Mouse (Mus musculus): ENCODE measurements around the gene Zbtb20. TPM values are rescaled to one million over a fixed set of nuclear protein-coding genes. Genes with fewer than 3 reads are reported as not detected.

Gene Zbtb20
- polyA plus RNA-seq, 1 experiment from 2014 or later = 5.2 TPM

- WGBS (ENCODE audit: missing documents) = 51% methylated on average over 3 of the region's 3 CpGs
- Histone ChIP-seq H3K79me2 (ENCODE audit: inconsistent target) (no peaks in the 10 kb centered on the region), H3K4me3 (ENCODE audit: inconsistent target) (no peak overlapping the region), H3K36me3 (ENCODE audit: inconsistent target) (no peaks in the 10 kb centered on the region), H3K27ac (no peak overlapping the region)
These were observed 424.7 kb downstream of the Zbtb20 start for GRCm38 (mm10) chr16:43300420-43300819.

- no peak overlapping the region for H3K4me3 ChIP-seq (ENCODE audit: inconsistent target)
- 88% methylated on average over 2 of the region's 2 CpGs for WGBS (ENCODE audit: missing documents)
These were observed 426.5 kb downstream of the Zbtb20 start for GRCm38 (mm10) chr16:43302171-43302570.

GRCm38 (mm10) chr16:43303245-43304197 lies 427.8 kb downstream of the Zbtb20 start:
- Histone ChIP-seq H3K36me3 (ENCODE audit: inconsistent target) (no peaks in the 10 kb centered on the region), H3K4me3 (ENCODE audit: inconsistent target) (no peak overlapping the region), H3K27ac (no peak overlapping the region), H3K79me2 (ENCODE audit: inconsistent target) (no peaks in the 10 kb centered on the region)
- WGBS (ENCODE audit: missing documents) = 90% methylated on average over 9 of the region's 9 CpGs

More at GRCm38 (mm10) chr16:43302171-43302570, 426.5 kb downstream of the Zbtb20 start:
- Histone ChIP-seq H3K27ac (no peak overlapping the region), H3K79me2 (ENCODE audit: inconsistent target) (no peaks in the 10 kb centered on the region), H3K36me3 (ENCODE audit: inconsistent target) (no peaks in the 10 kb centered on the region)

GRCm38 (mm10) chr16:43309968-43310431 lies 434.3 kb downstream of the Zbtb20 start:
- 95% methylated on average over 4 of the region's 4 CpGs for WGBS (ENCODE audit: missing documents)

GRCm38 (mm10) chr16:43324009-43324408 lies 448.3 kb downstream of the Zbtb20 start:
- H3K4me3 ChIP-seq (ENCODE audit: inconsistent target) = no peak overlapping the region
- WGBS (ENCODE audit: missing documents) = 89% methylated on average over 3 of the region's 3 CpGs
- no peak overlapping the region for H3K27ac ChIP-seq
- no peaks in the 10 kb centered on the region for H3K36me3 ChIP-seq (ENCODE audit: inconsistent target)
- H3K79me2 ChIP-seq (ENCODE audit: inconsistent target) = no peaks in the 10 kb centered on the region

More at GRCm38 (mm10) chr16:43309968-43310431, 434.3 kb downstream of the Zbtb20 start:
- H3K36me3 ChIP-seq (ENCODE audit: inconsistent target) = no peaks in the 10 kb centered on the region
- H3K79me2 ChIP-seq (ENCODE audit: inconsistent target) = no peaks in the 10 kb centered on the region
- no peak overlapping the region for H3K27ac ChIP-seq
- H3K4me3 ChIP-seq (ENCODE audit: inconsistent target) = no peak overlapping the region

GRCm38 (mm10) chr16:43328221-43328620 lies 452.5 kb downstream of the Zbtb20 start:
- no peaks in the 10 kb centered on the region for H3K79me2 ChIP-seq (ENCODE audit: inconsistent target)
- WGBS (ENCODE audit: missing documents) = 100% methylated on average over 1 of the region's 1 CpGs
- no peak overlapping the region for H3K4me3 ChIP-seq (ENCODE audit: inconsistent target)
- H3K36me3 ChIP-seq (ENCODE audit: inconsistent target) = no peaks in the 10 kb centered on the region
- H3K27ac ChIP-seq = no peak overlapping the region

- Histone ChIP-seq H3K79me2 (ENCODE audit: inconsistent target) (no peaks in the 10 kb centered on the region), H3K36me3 (ENCODE audit: inconsistent target) (no peaks in the 10 kb centered on the region), H3K27ac (no peak overlapping the region), H3K4me3 (ENCODE audit: inconsistent target) (no peak overlapping the region)
- WGBS (ENCODE audit: missing documents) = 91% methylated on average over 3 of the region's 3 CpGs
These were observed 454.5 kb downstream of the Zbtb20 start for GRCm38 (mm10) chr16:43330206-43330605.

GRCm38 (mm10) chr16:43331440-43331839 lies 455.8 kb downstream of the Zbtb20 start:
- no peaks in the 10 kb centered on the region for H3K36me3 ChIP-seq (ENCODE audit: inconsistent target)
- H3K4me3 ChIP-seq (ENCODE audit: inconsistent target) = no peak overlapping the region
- H3K79me2 ChIP-seq (ENCODE audit: inconsistent target) = no peaks in the 10 kb centered on the region
- H3K27ac ChIP-seq = no peak overlapping the region
- 96% methylated on average over 3 of the region's 3 CpGs for WGBS (ENCODE audit: missing documents)

- Histone ChIP-seq H3K4me3 (ENCODE audit: inconsistent target) (no peak overlapping the region), H3K79me2 (ENCODE audit: inconsistent target) (no peaks in the 10 kb centered on the region), H3K27ac (no peak overlapping the region), H3K36me3 (ENCODE audit: inconsistent target) (no peaks in the 10 kb centered on the region)
- 69% methylated on average over 2 of the region's 2 CpGs for WGBS (ENCODE audit: missing documents)
These were observed 457.1 kb downstream of the Zbtb20 start for GRCm38 (mm10) chr16:43332734-43333133.

GRCm38 (mm10) chr16:43333265-43333664 lies 457.6 kb downstream of the Zbtb20 start:
- no peak overlapping the region for H3K4me3 ChIP-seq (ENCODE audit: inconsistent target)
- H3K27ac ChIP-seq = no peak overlapping the region
- H3K36me3 ChIP-seq (ENCODE audit: inconsistent target) = no peaks in the 10 kb centered on the region
- no peaks in the 10 kb centered on the region for H3K79me2 ChIP-seq (ENCODE audit: inconsistent target)
- WGBS (ENCODE audit: missing documents) = 100% methylated on average over 1 of the region's 1 CpGs

- Histone ChIP-seq H3K4me3 (ENCODE audit: inconsistent target) (no peak overlapping the region), H3K27ac (no peak overlapping the region), H3K36me3 (ENCODE audit: inconsistent target) (no peaks in the 10 kb centered on the region), H3K79me2 (ENCODE audit: inconsistent target) (no peaks in the 10 kb centered on the region)
- WGBS (ENCODE audit: missing documents) = 53% methylated on average over 11 of the region's 11 CpGs
These were observed 458.9 kb downstream of the Zbtb20 start for GRCm38 (mm10) chr16:43334411-43335150.

GRCm38 (mm10) chr16:43335151-43335823 lies 459.6 kb downstream of the Zbtb20 start:
- H3K4me3 ChIP-seq (ENCODE audit: inconsistent target) = no peak overlapping the region
- no peak overlapping the region for H3K27ac ChIP-seq
- H3K79me2 ChIP-seq (ENCODE audit: inconsistent target) = no peaks in the 10 kb centered on the region
- 65% methylated on average over 8 of the region's 8 CpGs for WGBS (ENCODE audit: missing documents)
- no peaks in the 10 kb centered on the region for H3K36me3 ChIP-seq (ENCODE audit: inconsistent target)

GRCm38 (mm10) chr16:43335824-43336215 lies 460.1 kb downstream of the Zbtb20 start:
- Histone ChIP-seq H3K79me2 (ENCODE audit: inconsistent target) (no peaks in the 10 kb centered on the region), H3K36me3 (ENCODE audit: inconsistent target) (no peaks in the 10 kb centered on the region), H3K27ac (no peak overlapping the region), H3K4me3 (ENCODE audit: inconsistent target) (no peak overlapping the region)
- 83% methylated on average over 4 of the region's 4 CpGs for WGBS (ENCODE audit: missing documents)

GRCm38 (mm10) chr16:43340712-43341111 lies 465.0 kb downstream of the Zbtb20 start:
- Histone ChIP-seq H3K4me3 (ENCODE audit: inconsistent target) (no peak overlapping the region), H3K27ac (no peak overlapping the region), H3K36me3 (ENCODE audit: inconsistent target) (no peaks in the 10 kb centered on the region), H3K79me2 (ENCODE audit: inconsistent target) (no peaks in the 10 kb centered on the region)
- WGBS (ENCODE audit: missing documents) = 95% methylated on average over 4 of the region's 4 CpGs

Measured in macrophage (primary cell).